Mouse (Mus musculus) heart, embryonic 13.5 days (tissue): Measurements from ENCODE around the gene Gm14190. TPM values are rescaled to one million over a fixed set of nuclear protein-coding genes. Genes with fewer than 3 reads are reported as not detected.
"Not testable (repeated sequence)": the region's sequence is repeated elsewhere in the genome, so short reads cannot be mapped to it uniquely, and the experiment has no call there.

Source experiments
- ATAC-seq: fragments of 200-750 bp; cut with Nextera tagmentation; 2 replicates; pipeline ENCODE4 v1.8.0; 2017; ENCODE audit warnings: moderate TSS enrichment; ENCODE audit not compliant: insufficient number of reproducible peaks, low FRiP score, low TSS enrichment; ENCODE audit errors: extremely low read depth
- H3K27ac ChIP-seq: fragments of 300-500 bp; sonication (generic); replicated peaks from 2 replicates; pipeline ENCODE4 v1.5.1; 2015; ENCODE audit warnings: moderate library complexity, mild to moderate bottlenecking, inconsistent platforms
- H3K27me3 ChIP-seq: fragments of 300-500 bp; sonication (generic); replicated peaks from 2 replicates; pipeline ENCODE4 v1.6.1; 2015; ENCODE audit warnings: mild to moderate bottlenecking, inconsistent platforms
- H3K36me3 ChIP-seq: fragments of 300-500 bp; sonication (generic); 2 replicates; pipeline ENCODE4 v1.6.1; 2015; ENCODE audit warnings: mild to moderate bottlenecking, inconsistent platforms
- H3K4me1 ChIP-seq: fragments of 300-500 bp; sonication (generic); 2 replicates; pipeline ENCODE4 v1.6.1; 2015; ENCODE audit warnings: inconsistent platforms
- H3K4me2 ChIP-seq: fragments of 300-500 bp; sonication (generic); 2 replicates; pipeline ENCODE4 v1.6.1; 2015; ENCODE audit warnings: inconsistent platforms, mild to moderate bottlenecking, moderate library complexity
- H3K4me3 ChIP-seq: fragments of 300-500 bp; sonication (generic); 2 replicates; pipeline ENCODE4 v1.5.1; 2015; ENCODE audit warnings: moderate library complexity, mild to moderate bottlenecking, inconsistent platforms
- H3K9ac ChIP-seq: fragments of 300-500 bp; sonication (generic); 2 replicates; pipeline ENCODE4 v1.6.1; 2015; ENCODE audit warnings: inconsistent platforms, mild to moderate bottlenecking, moderate library complexity
- H3K9me3 ChIP-seq: fragments of 300-500 bp; sonication (generic); 2 replicates; pipeline ENCODE4 v1.6.1; 2016; ENCODE audit warnings: inconsistent platforms
- WGBS: fragments of 180-500 bp; shearing (Covaris S2); methylation state at CpG from one replicate; pipeline ENCODE4 v1.1.7; 2015; ENCODE audit warnings: mixed read lengths; 5-methylcytosine and 5-hydroxymethylcytosine counted together
- polyA plus RNA-seq: library from polyadenylated mRNA; unstranded; fragments of >200 nt; fragmentation: Nextera tagmentation; extraction: Ambion mirVana; gene quantifications from 2 replicates; pipeline ENCODE4 v1.2.1, GENCODE M21; 2015

The Gm14190 gene
- polyA plus RNA-seq = not detected in 2 replicates

DNA sequence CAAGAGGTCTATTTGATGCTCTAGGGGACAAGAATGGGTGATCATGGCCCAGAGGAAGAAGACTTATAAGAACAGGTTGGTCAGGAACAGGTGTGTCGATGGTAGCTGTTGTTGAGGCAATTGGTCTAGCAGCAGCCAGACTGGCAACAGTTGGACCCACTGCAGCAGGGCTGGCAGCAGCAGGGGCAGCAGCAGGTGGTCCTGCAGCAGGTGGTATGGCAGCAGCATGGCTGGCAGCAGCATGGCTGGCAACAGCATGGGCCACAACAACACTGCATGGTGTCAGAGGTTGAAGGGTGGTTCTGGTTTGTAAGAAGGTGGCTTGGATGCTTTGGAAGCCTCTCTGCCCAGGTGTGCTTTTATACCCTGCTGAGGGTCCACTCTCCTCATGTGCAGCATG, at the start of gene Gm14190:
TSS of gene Gm14190 (minus strand) at position 278 of the 400 bp plus-strand sequence.
- Histone ChIP-seq H3K27ac (no peak within 1 kb of the TSS), H3K36me3 (no peaks in the 10 kb centered on the region), H3K9me3 (no peaks in the 10 kb centered on the region), H3K9ac (no peak within 1 kb of the TSS), H3K4me2 (no peak within 1 kb of the TSS), H3K27me3 (no peaks in the 10 kb centered on the region), H3K4me1 (no peaks in the 10 kb centered on the region), H3K4me3 (no peak within 1 kb of the TSS)
- ATAC-seq = no peak
- WGBS = 64% methylated on average over 1 of the region's 1 CpGs

DNA sequence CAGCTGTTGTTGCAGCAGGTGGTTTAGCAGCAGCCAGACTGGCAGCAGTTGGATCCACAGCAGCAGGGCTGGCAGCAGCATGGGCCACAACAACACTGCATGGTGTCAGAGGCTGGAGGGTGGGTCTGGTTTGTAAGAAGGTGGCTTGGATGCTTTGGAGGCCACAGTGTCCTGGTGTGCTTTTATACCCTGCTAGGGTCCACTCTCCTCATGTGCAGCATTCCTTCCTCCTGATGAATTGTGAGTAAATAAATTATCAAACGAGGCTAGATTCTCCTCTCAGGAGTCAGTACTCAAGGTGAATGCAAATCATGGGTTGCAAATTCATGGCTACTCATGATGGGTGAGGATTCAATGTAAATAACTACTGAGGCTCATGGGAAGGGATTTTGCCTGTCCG, 43.6 kb upstream of the Gm14190 start, which contains the start of gene Gm14180:
TSS of gene Gm14180 (minus strand) at position 101 of the 400 bp plus-strand sequence.
- ATAC-seq = no peak
- Histone ChIP-seq H3K27ac (no peak within 1 kb of the TSS), H3K9ac (no peak within 1 kb of the TSS), H3K36me3 (no peaks in the 10 kb centered on the region), H3K9me3 (no peaks in the 10 kb centered on the region), H3K4me2 (no peak within 1 kb of the TSS), H3K4me3 (no peak within 1 kb of the TSS), H3K27me3 (no peaks in the 10 kb centered on the region), H3K4me1 (no peaks in the 10 kb centered on the region)
- 54% methylated on average over 2 of the region's 2 CpGs for WGBS

DNA sequence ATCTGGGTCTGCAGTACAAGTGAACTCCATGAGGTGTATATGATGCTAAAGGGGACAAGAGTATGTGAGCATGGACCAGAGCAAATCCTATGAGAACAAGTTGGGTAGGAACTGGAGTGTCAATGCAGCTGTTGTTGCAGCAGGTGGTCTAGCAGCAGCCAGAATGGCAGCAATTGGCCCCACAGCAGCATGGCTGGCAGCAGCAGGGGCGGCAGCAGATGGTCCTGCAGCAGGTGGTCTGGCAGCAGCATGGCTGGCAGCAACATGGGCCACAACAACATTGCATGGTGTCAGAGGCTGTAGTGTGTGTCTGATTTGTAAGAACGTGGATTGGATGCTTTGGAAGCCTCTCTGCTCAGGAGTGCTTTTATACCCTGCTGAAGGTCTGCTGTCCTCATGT, 33.5 kb upstream of the Gm14190 start:
- Histone ChIP-seq H3K9me3 (no peaks in the 10 kb centered on the region), H3K4me3 (no peak overlapping the region), H3K27ac (no peak overlapping the region), H3K9ac (no peak overlapping the region), H3K4me2 (no peak overlapping the region), H3K4me1 (no peaks in the 10 kb centered on the region), H3K27me3 (no peaks in the 10 kb centered on the region), H3K36me3 (no peaks in the 10 kb centered on the region)
- ATAC-seq = no peak
- WGBS = 68% methylated on average over 2 of the region's 2 CpGs

DNA sequence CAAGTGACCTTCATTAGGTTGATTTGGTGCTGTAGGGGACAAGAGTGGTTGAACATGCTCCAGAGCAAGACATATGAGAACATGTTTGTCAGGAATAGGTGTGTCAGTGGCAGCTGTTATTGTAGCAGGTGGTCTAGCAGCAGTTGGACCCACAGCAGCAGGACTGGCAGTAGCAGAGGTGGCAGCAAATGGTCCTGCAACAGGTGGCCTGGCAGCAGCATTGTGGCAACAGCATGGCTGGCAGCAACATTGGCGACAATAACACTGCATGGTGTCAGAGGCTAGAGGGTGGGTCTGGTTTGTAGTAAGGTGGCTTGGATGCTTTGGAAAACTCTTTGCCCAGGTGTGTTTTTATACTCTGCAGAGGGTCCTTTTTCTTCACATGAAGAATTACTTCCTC, 28.2 kb upstream of the Gm14190 start:
- Histone ChIP-seq H3K4me3 (no peak overlapping the region), H3K27me3 (no peaks in the 10 kb centered on the region), H3K27ac (no peak overlapping the region), H3K9ac (no peak overlapping the region), H3K4me2 (no peak overlapping the region), H3K4me1 (no peaks in the 10 kb centered on the region), H3K9me3 (no peaks in the 10 kb centered on the region), H3K36me3 (no peaks in the 10 kb centered on the region)
- no peak for ATAC-seq
- 82% methylated on average over 1 of the region's 1 CpGs for WGBS

DNA sequence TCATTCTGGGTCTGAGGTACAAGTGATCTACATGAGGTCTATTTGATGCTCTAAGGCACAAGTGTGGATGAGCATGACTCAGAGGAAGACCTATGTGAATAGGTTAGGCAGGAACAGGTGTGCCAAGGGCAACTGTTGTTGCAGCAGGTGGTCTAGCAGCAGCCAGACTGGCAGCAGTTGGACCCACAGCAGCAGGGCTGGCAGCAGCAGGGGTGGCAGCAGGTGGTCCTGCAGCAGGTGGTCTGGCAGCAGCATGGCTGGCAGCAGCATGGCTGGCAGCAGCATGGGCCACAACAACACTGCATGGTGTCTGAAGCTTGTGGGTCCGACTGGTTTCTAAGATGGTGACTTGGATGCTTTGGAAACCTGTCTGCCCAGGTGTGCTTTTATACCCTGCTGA, 5.3 kb downstream of the Gm14190 start:
- WGBS = 54% methylated on average over 1 of the region's 1 CpGs
- not testable (repeated sequence) for H3K36me3 ChIP-seq

DNA sequence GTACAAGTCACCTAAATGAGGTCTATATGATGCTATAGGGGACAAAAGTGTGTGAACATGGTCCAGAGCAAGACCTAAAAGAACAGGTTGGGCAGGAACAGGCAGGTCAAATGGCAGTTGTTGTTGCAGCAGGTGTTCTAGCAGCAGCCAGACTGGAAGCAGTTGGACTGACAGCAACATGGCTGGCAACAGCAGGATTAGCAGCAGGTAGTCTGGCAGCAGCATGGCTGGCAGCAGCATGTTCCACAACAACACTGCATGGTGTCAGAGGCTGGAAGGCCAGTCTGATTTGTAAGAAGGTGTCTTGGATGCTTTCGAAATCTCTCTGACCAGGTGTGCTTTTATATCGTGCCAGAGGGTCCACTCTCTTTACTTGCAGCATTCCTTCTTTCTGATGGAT, 7.1 kb downstream of the Gm14190 start:
- H3K27ac ChIP-seq = no peak overlapping the region
- H3K9me3 ChIP-seq = no peaks in the 10 kb centered on the region
- WGBS = 71% methylated on average over 2 of the region's 2 CpGs
- H3K27me3 ChIP-seq = no peaks in the 10 kb centered on the region
- H3K36me3 ChIP-seq = no peaks in the 10 kb centered on the region
- no peak overlapping the region for H3K9ac ChIP-seq
- H3K4me3 ChIP-seq = no peak overlapping the region
- H3K4me2 ChIP-seq = no peak overlapping the region
- ATAC-seq = no peak
- H3K4me1 ChIP-seq = no peaks in the 10 kb centered on the region

More for the DNA sequence above, 5.3 kb downstream of the Gm14190 start:
- H3K9me3 ChIP-seq, H3K9ac ChIP-seq, H3K4me3 ChIP-seq, H3K27ac ChIP-seq, H3K4me2 ChIP-seq, H3K4me1 ChIP-seq, ATAC-seq, H3K27me3 ChIP-seq: not testable (repeated sequence)

DNA sequence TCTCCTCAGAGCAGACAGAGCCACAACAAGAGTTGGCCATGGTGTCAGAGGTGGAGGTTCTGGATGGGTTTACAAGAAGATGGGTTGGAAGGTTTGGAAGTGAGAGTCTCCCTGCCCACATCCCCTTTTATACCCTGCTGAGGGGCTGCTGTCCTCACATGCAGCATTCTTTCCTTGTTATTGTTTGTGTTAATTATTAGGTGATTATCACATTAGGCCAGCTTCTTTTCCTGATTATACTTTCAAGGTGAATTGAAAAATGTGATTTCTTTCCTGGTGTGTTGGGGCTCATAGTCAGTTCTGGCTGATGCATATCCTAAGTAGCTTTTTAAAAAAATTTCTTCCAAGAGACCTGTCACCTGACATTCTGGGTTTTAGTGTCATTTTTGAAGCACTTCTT, 24.7 kb downstream of the Gm14190 start, which contains the start of gene Krtap4-6:
TSS of gene Krtap4-6 (minus strand) at position 101 of the 400 bp plus-strand sequence.
- H3K27ac ChIP-seq = no peak within 1 kb of the TSS

DNA sequence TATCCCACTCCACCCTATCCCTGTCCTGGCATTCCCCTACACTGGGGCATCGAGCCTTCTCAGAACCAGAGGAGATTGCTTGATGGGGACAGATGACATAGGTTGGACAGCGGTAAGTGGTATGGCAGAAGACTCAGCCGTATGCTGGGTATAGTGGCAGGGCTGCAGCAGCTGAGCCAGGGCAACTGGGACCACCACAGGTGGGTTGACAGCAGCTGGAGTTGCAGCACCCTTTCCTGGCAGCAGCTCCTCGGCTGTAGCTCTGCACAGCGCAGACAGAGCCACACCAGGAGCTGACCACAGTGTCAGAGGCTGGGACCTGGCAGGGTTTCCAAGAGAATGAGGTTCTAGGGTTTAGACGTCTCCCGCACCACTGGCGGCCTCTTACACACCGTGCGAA, 27.7 kb downstream of the Gm14190 start:
- Histone ChIP-seq H3K9me3 (no peaks in the 10 kb centered on the region; the same call in 1 of the 2 replicates), H3K4me3 (no peak overlapping the region), H3K4me2 (no peak overlapping the region), H3K9ac (no peak overlapping the region), H3K27ac (no peak overlapping the region), H3K27me3 (no peaks in the 10 kb centered on the region), H3K4me1 (no peaks in the 10 kb centered on the region), H3K36me3 (no peaks in the 10 kb centered on the region)
- WGBS = 74% methylated on average over 10 of the region's 10 CpGs
- no peak for ATAC-seq

More for the DNA sequence above, 24.7 kb downstream of the Gm14190 start, which contains the start of gene Krtap4-6:
- H3K36me3 ChIP-seq = no peaks in the 10 kb centered on the region
- no peaks in the 10 kb centered on the region for H3K27me3 ChIP-seq
- no peaks in the 10 kb centered on the region for H3K4me1 ChIP-seq
- H3K9me3 ChIP-seq = no peaks in the 10 kb centered on the region; the same call in 1 of the 2 replicates
- no peak for ATAC-seq
- no peak within 1 kb of the TSS for H3K9ac ChIP-seq
- H3K4me2 ChIP-seq = no peak within 1 kb of the TSS
- no peak within 1 kb of the TSS for H3K4me3 ChIP-seq

DNA sequence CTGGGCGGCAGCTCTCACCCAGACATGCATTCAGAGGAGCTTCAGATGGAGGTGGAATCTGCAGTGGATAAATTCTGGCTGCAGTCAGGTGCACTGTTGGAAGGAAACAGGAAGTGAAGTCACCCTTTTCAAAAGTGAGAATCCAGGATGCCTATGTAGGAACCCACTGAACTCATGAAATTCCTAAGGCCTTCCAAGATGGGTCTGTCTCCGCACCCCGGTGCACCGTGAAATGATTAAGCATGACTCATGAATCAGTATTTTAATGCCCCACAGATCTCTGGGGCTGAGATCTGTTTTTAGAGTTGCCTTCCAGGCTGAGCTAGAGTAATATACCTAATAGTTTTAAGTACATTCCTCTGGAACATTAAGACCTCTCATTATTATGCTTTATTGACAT, 31.3 kb downstream of the Gm14190 start:
- H3K27me3 ChIP-seq = no peaks in the 10 kb centered on the region
- no peaks in the 10 kb centered on the region for H3K4me1 ChIP-seq
- no peak overlapping the region for H3K4me3 ChIP-seq
- H3K27ac ChIP-seq = no peak overlapping the region
- no peaks in the 10 kb centered on the region for H3K36me3 ChIP-seq
- H3K9ac ChIP-seq = no peak overlapping the region
- no peaks in the 10 kb centered on the region; the same call in 1 of the 2 replicates for H3K9me3 ChIP-seq
- WGBS = 66% methylated on average over 4 of the region's 4 CpGs
- no peak for ATAC-seq
- no peak overlapping the region for H3K4me2 ChIP-seq

DNA sequence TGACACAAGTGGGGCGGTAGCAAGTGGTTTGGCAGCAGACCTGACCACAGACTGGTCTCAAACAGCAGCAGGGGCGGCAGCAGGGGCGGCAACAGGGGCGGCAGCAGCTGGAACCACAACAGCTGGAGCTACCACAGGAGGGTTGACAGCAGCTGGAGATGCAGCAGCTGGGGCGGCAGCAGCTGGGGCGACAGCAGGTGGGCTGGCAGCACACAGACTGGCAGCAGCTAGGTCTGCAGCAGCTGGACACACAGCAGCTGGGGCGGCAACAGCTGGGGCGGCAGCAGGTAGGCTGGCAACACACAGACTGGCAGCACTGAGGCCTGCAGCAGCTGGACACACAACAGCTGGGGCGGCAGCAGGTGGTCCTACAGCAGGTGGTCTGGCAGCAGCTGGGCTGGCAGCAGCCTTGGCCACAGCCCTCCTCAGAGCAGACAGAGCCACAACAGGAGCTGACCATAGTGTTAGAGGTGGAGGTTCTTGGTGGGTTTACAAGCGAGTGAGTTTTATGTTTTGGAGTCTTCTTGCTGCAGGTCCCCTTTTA, 32.0 kb downstream of the Gm14190 start, which contains the start of gene Gm11563:
TSS of gene Gm11563 (minus strand) at position 494 of the 544 bp plus-strand sequence.
- not testable (repeated sequence) for H3K36me3 ChIP-seq, H3K27me3 ChIP-seq, H3K9ac ChIP-seq, H3K4me1 ChIP-seq, H3K27ac ChIP-seq, H3K9me3 ChIP-seq, ATAC-seq, H3K4me3 ChIP-seq, H3K4me2 ChIP-seq
- WGBS = 58% methylated on average over 10 of the region's 10 CpGs

DNA sequence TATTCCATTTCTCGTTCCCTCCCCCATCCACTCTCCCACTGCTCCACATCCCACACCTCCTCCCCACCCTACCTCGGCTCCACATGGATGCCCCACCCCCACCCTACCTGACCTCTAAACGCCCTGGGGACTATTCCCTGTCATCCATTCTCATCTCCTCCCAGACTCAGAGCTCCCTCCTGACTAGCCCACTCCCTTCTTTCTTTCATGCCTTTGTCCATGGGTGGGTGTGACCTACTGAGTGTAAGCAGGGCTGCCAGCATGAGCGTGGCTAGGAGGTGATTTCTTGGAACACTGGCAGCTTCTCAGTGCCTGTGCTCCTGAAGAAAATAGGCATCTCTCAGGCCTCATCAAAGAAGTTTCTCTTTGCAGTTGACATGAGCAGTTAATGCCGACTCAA, 33.5 kb downstream of the Gm14190 start:
- Histone ChIP-seq H3K27ac (no peak overlapping the region), H3K4me1 (no peaks in the 10 kb centered on the region), H3K9ac (no peak overlapping the region), H3K27me3 (no peaks in the 10 kb centered on the region), H3K36me3 (no peaks in the 10 kb centered on the region), H3K4me2 (no peak overlapping the region), H3K4me3 (no peak overlapping the region), H3K9me3 (no peaks in the 10 kb centered on the region; the same call in 1 of the 2 replicates)
- no peak for ATAC-seq
- WGBS = 50% methylated on average over 5 of the region's 5 CpGs

DNA sequence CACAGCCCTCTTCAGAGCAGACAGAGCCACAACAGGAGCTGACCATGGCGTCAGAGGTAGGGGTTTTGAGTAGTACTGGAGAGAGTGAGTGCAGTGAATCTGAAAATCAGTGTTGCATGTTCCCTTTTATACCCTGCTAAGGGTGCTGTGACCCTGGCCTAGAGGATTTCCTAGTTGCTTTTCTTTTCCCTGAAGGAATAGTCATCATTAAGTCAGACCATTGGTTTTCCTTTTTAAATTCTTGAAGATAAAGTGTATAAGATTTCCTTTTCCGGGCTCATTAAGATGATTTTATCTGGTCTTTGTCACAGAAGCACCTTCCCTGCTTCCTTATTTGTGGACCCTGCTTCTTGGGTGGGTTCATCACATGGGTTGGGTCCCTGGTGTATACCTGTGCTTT, 40.4 kb downstream of the Gm14190 start, which contains the start of gene Gm11555:
TSS of gene Gm11555 (minus strand) at position 101 of the 400 bp plus-strand sequence.
- H3K9me3 ChIP-seq = no peaks in the 10 kb centered on the region; the same call in 1 of the 2 replicates
- H3K27ac ChIP-seq = no peak within 1 kb of the TSS
- H3K4me3 ChIP-seq = no peak within 1 kb of the TSS
- ATAC-seq = no peak
- WGBS = 65% methylated on average over 2 of the region's 2 CpGs
- no peak within 1 kb of the TSS for H3K9ac ChIP-seq
- H3K36me3 ChIP-seq = no peaks in the 10 kb centered on the region
- no peaks in the 10 kb centered on the region for H3K4me1 ChIP-seq
- H3K4me2 ChIP-seq = no peak within 1 kb of the TSS
- H3K27me3 ChIP-seq = no peaks in the 10 kb centered on the region; the same call in 1 of the 2 replicates
